Mouse (Mus musculus) megakaryocyte, embryonic 14.5 days (primary cell): ENCODE results near the gene Vwf.

Experiments used
- FLI1 ChIP-seq: IDR thresholded peaks from 2 replicates; pipeline ENCODE4 v1.6.1; 2012; ENCODE audit warnings: low read length, inconsistent platforms, mixed read lengths
- GATA1 ChIP-seq: IDR thresholded peaks from 3 replicates; pipeline ENCODE4 v1.6.1; 2012; ENCODE audit warnings: mixed read lengths, low read length, inconsistent platforms, borderline replicate concordance

GRCm38 (mm10) chr6:125585579-125585978 lies 39.0 kb downstream of the Vwf start:
- TF ChIP-seq GATA1, result no peak
- no peak for TF ChIP-seq FLI1
